Mouse (Mus musculus) Patski (cell line): ENCODE measurements around the gene Itgbl1. TPM values are rescaled to one million over a fixed set of nuclear protein-coding genes. Genes with fewer than 3 reads are reported as not detected.
"Not testable (repeated sequence)": the region's sequence is repeated elsewhere in the genome, so short reads cannot be mapped to it uniquely, and the experiment has no call there.

Source experiments
- ATAC-seq: fragments of 100-300 bp; one replicate; pipeline ENCODE4 v1.8.0; 2021
- CTCF ChIA-PET: fragments of 350-600 bp; sonication (Branson Sonifier 250); formaldehyde crosslinking; loops from one replicate; lab custom pipeline; 2022; ENCODE audit warnings: inconsistent platforms; lab: Charles Lee
- POLR2A ChIA-PET: fragments of 350-600 bp; sonication (Branson Sonifier 250); formaldehyde crosslinking; loops from one replicate; lab custom pipeline; 2022; ENCODE audit warnings: antibody characterized with exemption, inconsistent platforms; lab: Charles Lee
- DNase-seq: peaks from one replicate; pipeline ENCODE4 v3.0.0-alpha.2; 2011; ENCODE audit warnings: low read depth, low spot score
- H3K27me3 ChIP-seq: fragments of 371-371 bp; one replicate; pipeline ENCODE4 v1.5.1; 2021
- CTCF ChIP-seq: fragments of 100-300 bp; IDR thresholded peaks from one replicate; pipeline ENCODE4 v1.5.1; 2021
- in situ Hi-C: fragments of 300-500 bp; cut with MboI; formaldehyde crosslinking; loops from 3 replicates; pipeline ENCODE4 v1.11.1; 2018; ENCODE audit warnings: low pct_unique_long_range_greater_than_20kb, mixed read lengths
- polyA plus RNA-seq: library from polyadenylated mRNA; unstranded; gene quantifications from one replicate; pipeline ENCODE4 v1.2.3, GENCODE M21; 2021

Itgbl1 gene
- 0.04 TPM for polyA plus RNA-seq

DNA sequence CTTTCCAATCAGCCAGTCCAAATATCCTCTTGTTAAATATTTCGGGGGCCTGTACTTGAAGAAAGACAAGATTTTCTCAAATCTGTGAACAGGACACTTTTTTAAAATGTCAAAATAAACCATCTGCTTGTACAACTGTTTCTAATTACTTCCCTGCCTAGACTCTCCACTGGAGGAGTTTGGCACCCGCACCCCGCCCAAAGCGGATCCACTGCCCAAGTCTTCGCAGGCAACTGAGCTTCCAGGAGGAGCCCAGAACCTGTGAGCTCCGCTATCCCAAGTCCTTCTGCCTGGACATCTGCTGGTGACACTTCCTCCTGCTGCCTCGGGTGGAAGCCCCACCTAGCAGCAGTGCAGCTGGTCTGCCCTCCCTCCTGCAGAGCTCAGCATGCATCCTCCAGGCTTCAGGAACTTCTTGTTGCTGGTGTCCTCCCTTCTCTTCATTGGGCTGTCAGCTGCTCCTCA is at the start of gene Itgbl1:
Itgbl1 (plus strand) TSS at position 51 of the 465 bp plus-strand sequence.
- DNase-seq (no peak), ATAC-seq (no peak)
- in situ Hi-C loops: no loop called here
- TF ChIP-seq CTCF: no peak
- ChIA-PET CTCF (interaction anchor here (1.1 kb wide), 1 partner anchor 287 kb away, joined by 3 read pairs; no protein-coding TSS in a partner anchor), POLR2A (no interaction called here)
- no peaks in the 10 kb centered on the region for H3K27me3 ChIP-seq

DNA sequence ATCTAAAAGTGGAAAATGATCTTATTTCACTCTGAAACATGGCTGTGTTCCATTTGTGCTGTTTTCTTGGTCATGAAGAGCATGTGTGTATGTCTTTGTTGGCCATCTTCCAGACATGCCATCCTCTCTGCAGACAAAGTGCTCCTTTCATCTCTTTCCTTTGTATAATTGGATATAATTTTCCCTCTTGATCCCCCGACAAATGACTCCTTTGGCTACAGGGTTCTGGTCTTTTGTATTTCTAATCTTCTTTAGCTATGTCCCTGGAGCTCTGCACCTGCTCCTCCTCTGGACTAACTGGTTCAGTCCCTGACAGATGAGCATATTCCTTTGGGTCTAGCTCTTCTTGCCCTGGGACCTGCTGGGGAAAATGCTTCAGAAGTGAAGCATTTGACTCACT is 36.8 kb upstream of the Itgbl1 start:
- ChIA-PET CTCF (no interaction called here), POLR2A (no interaction called here)
- H3K27me3 ChIP-seq: peaks cover 11% of the 10 kb centered on the region
- ATAC-seq (no peak), DNase-seq (no peak)
- no peak for TF ChIP-seq CTCF
- in situ Hi-C loops: no loop called here

DNA sequence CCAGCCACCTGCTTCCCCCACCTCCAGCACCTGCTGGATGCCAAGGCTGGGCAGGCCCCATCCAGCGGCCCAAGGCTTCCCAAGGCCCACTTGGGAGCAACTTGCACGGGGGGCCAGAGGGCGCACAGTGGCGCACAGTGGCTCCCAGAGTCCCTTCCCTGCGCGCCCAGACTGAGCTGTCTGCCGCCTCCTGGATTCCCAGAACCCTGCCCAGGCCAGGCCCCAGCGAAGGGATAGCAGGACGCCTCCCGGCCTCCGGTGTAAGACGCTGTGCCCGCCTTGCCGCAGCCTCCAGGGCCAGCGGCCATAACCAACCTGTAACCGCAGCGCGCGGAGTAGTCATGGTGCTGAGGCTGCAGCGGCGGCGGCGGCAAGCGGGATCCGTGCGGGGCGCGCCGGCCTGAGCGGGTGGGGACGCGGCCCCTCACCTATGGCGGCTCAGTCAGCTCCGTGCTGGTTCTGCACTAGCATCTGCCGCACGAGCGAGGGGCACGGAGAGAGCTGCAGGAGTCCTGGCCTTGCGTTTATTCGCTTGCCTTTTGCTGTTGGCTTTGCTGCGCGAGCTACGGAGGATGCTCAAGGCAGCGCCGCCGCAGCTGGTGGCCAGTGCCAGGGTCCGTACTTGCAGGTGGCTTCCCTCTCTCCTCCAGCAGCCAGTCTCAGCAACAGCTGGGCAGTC is 33.1 kb upstream of the Itgbl1 start, which contains the start of gene Nalcn:
Nalcn (minus strand) TSS at position 644 of the 679 bp plus-strand sequence.
- no peak for TF ChIP-seq CTCF
- CTCF ChIA-PET: no interaction called here
- no peak for ATAC-seq
- peaks cover 15% of the 10 kb centered on the region for H3K27me3 ChIP-seq
- DNase-seq: no peak
- in situ Hi-C loops: no loop called here
- POLR2A ChIA-PET: no interaction called here

DNA sequence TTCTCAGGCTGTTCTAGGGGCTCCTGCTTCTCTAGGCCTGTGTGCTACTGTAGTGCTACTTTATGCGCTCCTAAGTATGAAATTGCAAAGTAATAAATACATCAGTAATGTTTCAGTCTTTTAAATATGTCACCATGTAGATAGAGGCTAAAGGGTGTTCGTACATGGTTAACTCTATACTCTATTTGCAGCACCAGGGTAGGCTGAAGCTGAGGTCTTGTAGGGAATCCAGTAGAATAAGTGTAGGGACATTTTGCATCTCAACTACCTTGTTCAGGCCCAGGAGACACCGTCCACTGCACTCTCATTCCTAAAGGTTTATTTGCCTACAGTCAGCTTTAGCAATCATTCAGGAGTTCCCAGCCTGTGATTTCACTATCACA is 32.6 kb upstream of the Itgbl1 start:
- ChIA-PET CTCF (no interaction called here), POLR2A (no interaction called here)
- TF ChIP-seq CTCF: no peak
- DNase-seq (no peak), ATAC-seq (no peak)
- peaks cover 15% of the 10 kb centered on the region for H3K27me3 ChIP-seq
- in situ Hi-C loops: no loop called here

DNA sequence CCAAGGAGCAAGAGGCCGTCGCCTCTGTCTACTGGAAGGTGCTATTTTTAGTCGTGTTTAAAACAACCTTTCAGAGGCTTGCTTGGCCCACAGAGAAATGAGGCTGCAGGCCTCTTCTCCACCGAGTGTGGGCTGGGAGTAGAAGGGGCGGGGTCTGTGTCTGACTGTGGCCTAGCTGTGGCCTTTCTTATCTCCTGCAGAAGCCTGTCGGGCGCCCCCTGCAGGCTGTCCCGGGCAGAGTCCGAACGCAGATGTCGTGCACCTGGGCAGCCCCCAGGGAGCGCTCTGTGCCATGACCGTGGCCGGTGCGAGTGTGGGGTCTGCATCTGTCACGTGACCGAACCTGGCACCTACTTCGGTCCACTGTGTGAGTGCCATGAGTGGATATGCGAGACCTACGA is 1.3 kb downstream of the Itgbl1 start:
- TF ChIP-seq CTCF: peak; percentile 47
- DNase-seq (no peak), ATAC-seq (no peak)
- in situ Hi-C loops: no loop called here
- H3K27me3 ChIP-seq: no peaks in the 10 kb centered on the region
- POLR2A ChIA-PET: no interaction called here
- CTCF ChIA-PET: interaction anchor here (1.1 kb wide), 1 partner anchor 289 kb away, joined by 3 read pairs; no protein-coding TSS in a partner anchor

DNA sequence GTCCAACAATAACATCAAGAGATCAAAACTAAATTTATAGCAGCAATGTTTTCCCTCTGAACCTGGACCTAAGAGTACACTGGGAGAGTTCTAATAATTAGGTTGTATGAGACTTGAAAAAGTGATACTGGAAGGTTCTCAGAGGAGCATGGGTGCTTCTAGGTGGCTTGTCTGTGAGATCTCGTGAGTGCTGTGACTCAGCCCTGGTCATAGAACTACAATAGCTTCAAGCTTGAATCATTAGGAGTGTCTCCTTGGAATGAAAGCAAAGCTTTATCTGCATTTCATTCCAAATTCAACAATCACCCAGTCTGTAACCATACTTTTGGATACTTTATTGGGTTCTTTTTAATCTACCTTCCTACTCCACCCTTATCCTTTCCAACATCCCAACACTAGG is 2.6 kb downstream of the Itgbl1 start:
- no peak for DNase-seq
- ATAC-seq: no peak

DNA sequence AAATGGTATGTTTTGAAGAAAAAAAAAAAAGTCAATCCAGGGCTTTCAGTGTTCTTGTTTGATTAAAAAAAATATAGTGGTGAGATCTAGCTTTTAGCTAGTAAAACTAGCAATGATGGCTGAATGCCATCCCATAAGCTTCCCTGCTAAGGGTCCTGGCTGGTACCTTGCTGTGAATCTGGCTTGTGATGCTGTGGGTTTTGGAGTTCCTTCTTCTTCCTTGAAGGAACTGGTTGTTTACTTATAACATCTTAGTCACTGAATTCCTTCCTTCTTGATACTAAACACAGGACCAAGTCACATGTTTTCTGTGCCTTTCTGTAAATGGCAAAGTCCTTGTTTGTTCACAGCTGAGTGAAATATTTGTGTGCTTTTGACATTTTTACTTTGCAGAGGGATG is 3.4 kb downstream of the Itgbl1 start:
- H3K27me3 ChIP-seq: no peaks in the 10 kb centered on the region
- ChIA-PET POLR2A (no interaction called here), CTCF (no interaction called here)
- in situ Hi-C loops: no loop called here
- no peak for DNase-seq
- no peak for TF ChIP-seq CTCF
- no peak for ATAC-seq

More for the DNA sequence above, 2.6 kb downstream of the Itgbl1 start:
- H3K27me3 ChIP-seq: no peaks in the 10 kb centered on the region
- POLR2A ChIA-PET: no interaction called here
- CTCF ChIA-PET: no interaction called here
- in situ Hi-C loops: no loop called here
- no peak for TF ChIP-seq CTCF

DNA sequence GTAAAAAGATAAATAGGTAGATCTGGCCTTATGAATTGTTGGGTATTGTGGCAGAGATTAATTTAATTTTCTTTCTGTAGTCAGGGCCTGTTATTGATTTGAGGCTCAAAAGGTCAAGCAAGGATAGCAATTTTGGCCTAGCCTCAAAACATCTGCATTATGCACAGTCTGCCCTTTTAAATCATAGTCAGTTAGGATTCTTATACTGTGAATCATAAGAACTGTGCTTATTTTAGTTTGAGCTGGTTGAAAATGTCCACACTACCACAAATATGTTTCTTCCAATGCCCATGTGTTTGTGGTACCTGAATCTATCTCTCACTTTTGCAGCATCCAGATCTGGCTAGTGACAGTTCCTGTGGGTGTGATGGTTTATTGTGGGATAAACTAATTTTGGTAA is 4.7 kb downstream of the Itgbl1 start:
- ATAC-seq: no peak
- no peaks in the 10 kb centered on the region for H3K27me3 ChIP-seq
- CTCF ChIA-PET: no interaction called here
- in situ Hi-C loops: no loop called here
- POLR2A ChIA-PET: no interaction called here
- TF ChIP-seq CTCF: no peak
- DNase-seq: no peak

DNA sequence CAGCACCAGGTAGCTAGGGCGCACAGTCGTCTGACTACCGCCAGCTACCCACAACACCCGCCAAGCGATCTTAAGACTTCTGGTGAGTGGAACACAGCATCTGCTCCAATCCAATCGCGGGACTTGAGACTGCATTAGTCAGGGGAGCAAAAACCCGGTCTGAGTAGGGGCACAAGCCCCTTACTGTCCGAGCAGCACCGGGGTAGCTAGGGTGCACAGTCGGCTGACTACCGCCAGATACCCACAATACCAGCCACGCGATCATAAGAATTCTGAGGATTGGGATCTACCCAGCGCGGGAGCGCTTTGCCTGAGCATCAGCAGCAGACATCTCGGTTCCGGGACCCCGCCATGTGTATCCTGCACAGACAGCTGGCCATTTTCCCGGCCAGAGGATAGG is 11.3 kb downstream of the Itgbl1 start:
- CTCF ChIA-PET, ATAC-seq, POLR2A ChIA-PET, H3K27me3 ChIP-seq, DNase-seq, in situ Hi-C loops: not testable (repeated sequence)

DNA sequence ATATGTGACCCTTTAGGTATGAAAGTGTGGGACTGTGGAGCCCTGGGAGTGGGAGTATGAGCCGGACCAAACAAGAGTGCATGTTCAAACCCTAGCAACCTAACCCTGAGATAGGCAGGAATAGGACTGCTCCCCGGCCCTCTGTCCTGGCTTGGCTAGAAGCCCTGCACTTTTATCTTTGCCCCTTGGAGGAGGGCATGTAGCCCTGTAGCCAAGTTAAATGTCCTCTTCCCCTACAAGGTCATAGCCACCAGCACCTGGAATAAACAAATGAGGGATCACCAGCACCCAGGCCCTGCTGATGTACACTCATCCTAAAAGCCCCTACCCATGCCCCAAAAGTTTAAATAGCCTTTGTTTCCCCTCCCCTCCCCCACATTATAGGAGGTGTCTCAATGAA is 18.3 kb downstream of the Itgbl1 start:
- H3K27me3 ChIP-seq: no peaks in the 10 kb centered on the region
- in situ Hi-C loops: no loop called here
- ATAC-seq: no peak
- DNase-seq: no peak
- no peak for TF ChIP-seq CTCF
- ChIA-PET CTCF (no interaction called here), POLR2A (no interaction called here)

DNA sequence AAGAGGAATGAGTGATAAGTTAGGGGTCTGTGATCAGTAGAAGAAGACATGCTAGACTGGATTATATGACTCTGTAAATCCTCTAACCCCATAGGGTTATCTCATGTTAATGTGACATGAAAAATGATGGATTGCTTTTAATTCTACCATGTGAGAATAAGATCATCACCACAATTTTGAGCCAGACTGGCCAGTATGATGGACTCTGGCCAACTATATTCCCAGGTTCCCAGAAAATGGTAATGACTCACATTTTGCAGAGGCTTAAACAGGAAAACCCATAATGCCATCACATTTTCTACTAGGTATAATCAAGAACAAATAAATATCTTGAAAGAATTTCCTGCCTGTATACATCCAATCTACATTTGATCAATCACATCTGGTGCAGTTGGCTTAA is 55.0 kb downstream of the Itgbl1 start:
- ATAC-seq: no peak
- no peaks in the 10 kb centered on the region for H3K27me3 ChIP-seq
- DNase-seq: no peak
- no peak for TF ChIP-seq CTCF
- POLR2A ChIA-PET: no interaction called here
- in situ Hi-C loops: no loop called here
- CTCF ChIA-PET: no interaction called here
